7 mouse cellular contexts compared by ENCODE assay signal in genomic region chr4:115827535-115827887, GRCm38 (mm10). TPM values are rescaled to one million over a fixed set of nuclear protein-coding genes. Genes with fewer than 3 reads are reported as not detected.
DNase-seq lines count a peak whose midpoint lies in the region; ATAC-seq lines count a peak whose summit lies in the region.

No protein-coding gene starts in this region.

- peak overlapping the region; percentile 59 for H3K9ac ChIP-seq in neural tube, embryonic 11.5 days (ENCODE audit: low read length)
- peak overlapping the region; percentile 73 for H3K9ac ChIP-seq in embryonic facial prominence, embryonic 15.5 days
- H3K9ac ChIP-seq in limb, embryonic 15.5 days = peak overlapping the region; percentile 81
- H3K9ac ChIP-seq in stomach, embryonic 15.5 days = peak overlapping the region; percentile 60; the same call in 1 of the 2 replicates

- H3K4me2 ChIP-seq in neural tube, embryonic 11.5 days (ENCODE audit: low read depth) = peak overlapping the region; percentile 83
- peak overlapping the region; percentile 73 for H3K4me2 ChIP-seq in embryonic facial prominence, embryonic 15.5 days (replicated peaks)
- peak overlapping the region; percentile 77 for H3K4me2 ChIP-seq in limb, embryonic 15.5 days
- H3K4me2 ChIP-seq in stomach, embryonic 15.5 days = peak overlapping the region; percentile 79

- WGBS in neural tube, embryonic 11.5 days = 12% methylated on average over 4 of the region's 4 CpGs
- 1% methylated on average over 4 of the region's 4 CpGs for WGBS in embryonic facial prominence, embryonic 15.5 days
- WGBS in limb, embryonic 15.5 days = 4% methylated on average over 4 of the region's 4 CpGs
- 4% methylated on average over 4 of the region's 4 CpGs for WGBS in stomach, embryonic 15.5 days

- H3K36me3 ChIP-seq in neural tube, embryonic 11.5 days (ENCODE audit: control insufficient read depth, insufficient read depth, low read length) = no peaks in the 10 kb centered on the region
- H3K36me3 ChIP-seq in embryonic facial prominence, embryonic 15.5 days = peaks cover 15% of the 10 kb centered on the region
- H3K36me3 ChIP-seq in limb, embryonic 15.5 days = peaks cover 15% of the 10 kb centered on the region
- H3K36me3 ChIP-seq in stomach, embryonic 15.5 days = peaks cover 12% of the 10 kb centered on the region

- peak overlapping the region; percentile 60 for H3K4me3 ChIP-seq in neural tube, embryonic 11.5 days (ENCODE audit: low read depth, low read length)
- peak overlapping the region; percentile 87 for H3K4me3 ChIP-seq in embryonic facial prominence, embryonic 15.5 days (replicated peaks)
- peak overlapping the region; percentile 88 for H3K4me3 ChIP-seq in limb, embryonic 15.5 days
- peak overlapping the region; percentile 99 for H3K4me3 ChIP-seq in stomach, embryonic 15.5 days (replicated peaks)

- ATAC-seq in neural tube, embryonic 11.5 days (ENCODE audit: insufficient read depth, low FRiP score, low TSS enrichment) = no peak; the same call in 1 of the 2 replicates
- no peak for ATAC-seq in embryonic facial prominence, embryonic 15.5 days (ENCODE audit: insufficient number of reproducible peaks, low FRiP score, low TSS enrichment, low read depth)
- no peak for ATAC-seq in limb, embryonic 15.5 days (ENCODE audit: insufficient number of reproducible peaks, low FRiP score, low TSS enrichment, low read depth)
- ATAC-seq in stomach, embryonic 15.5 days (ENCODE audit: insufficient read depth, low FRiP score, low read depth) = no peak

- H3K4me1 ChIP-seq in neural tube, embryonic 11.5 days (ENCODE audit: control insufficient read depth, insufficient read depth, low read length) = no peaks in the 10 kb centered on the region; the same call in 1 of the 2 replicates
- H3K4me1 ChIP-seq in embryonic facial prominence, embryonic 15.5 days = peaks cover 19% of the 10 kb centered on the region
- H3K4me1 ChIP-seq in limb, embryonic 15.5 days = peaks cover 16% of the 10 kb centered on the region
- peaks cover 12% of the 10 kb centered on the region; the same call in 1 of the 2 replicates for H3K4me1 ChIP-seq in stomach, embryonic 15.5 days

- H3K27me3 ChIP-seq in neural tube, embryonic 11.5 days (ENCODE audit: control insufficient read depth, insufficient read depth, low read length) = no peaks in the 10 kb centered on the region
- no peaks in the 10 kb centered on the region for H3K27me3 ChIP-seq in embryonic facial prominence, embryonic 15.5 days
- H3K27me3 ChIP-seq in limb, embryonic 15.5 days = no peaks in the 10 kb centered on the region
- H3K27me3 ChIP-seq in stomach, embryonic 15.5 days (replicated peaks) = no peaks in the 10 kb centered on the region

- DNase-seq in neural tube, embryonic 11.5 days (ENCODE audit: low spot score) = no peak
- no peak for DNase-seq in neural tube, embryonic 10.5 days (ENCODE audit: extremely low spot score, low spot score)
- DNase-seq in adrenal gland, adult (ENCODE audit: inconsistent age in 2 of 2, low spot score in 1 of 2) = no peak
- DNase-seq in urinary bladder, postnatal 10 days (ENCODE audit: low spot score) = no peak

- H3K27ac ChIP-seq in neural tube, embryonic 11.5 days (ENCODE audit: low read depth, low read length) = peak overlapping the region; percentile 11; the same call in 1 of the 2 replicates
- H3K27ac ChIP-seq in embryonic facial prominence, embryonic 15.5 days (replicated peaks) = peak overlapping the region; percentile 84
- peak overlapping the region; percentile 85 for H3K27ac ChIP-seq in limb, embryonic 15.5 days
- H3K27ac ChIP-seq in stomach, embryonic 15.5 days = peak overlapping the region; percentile 91

- no peaks in the 10 kb centered on the region for H3K9me3 ChIP-seq in neural tube, embryonic 11.5 days (ENCODE audit: control insufficient read depth, low read length)
- no peaks in the 10 kb centered on the region for H3K9me3 ChIP-seq in embryonic facial prominence, embryonic 15.5 days (replicated peaks)
- H3K9me3 ChIP-seq in limb, embryonic 15.5 days = no peaks in the 10 kb centered on the region
- no peaks in the 10 kb centered on the region for H3K9me3 ChIP-seq in stomach, embryonic 15.5 days

RNA-seq across cellular contexts. Expression of gene Mob3c, which starts 0.4 kb away (rescaled TPM):
- polyA plus RNA-seq in neural tube, embryonic 11.5 days (2014; fragmentation: Nextera tagmentation; extraction: Ambion mirVana) = 3.2 and 4.1 TPM in 2 replicates
- polyA plus RNA-seq in embryonic facial prominence, embryonic 15.5 days (2015; fragmentation: Nextera tagmentation; extraction: Ambion mirVana) = 14.5 and 15.5 TPM in 2 replicates
- 14.0 and 14.1 TPM in 2 replicates for polyA plus RNA-seq in limb, embryonic 15.5 days (2015; fragmentation: Nextera tagmentation; extraction: Ambion mirVana)
- polyA plus RNA-seq in stomach, embryonic 15.5 days (2015; fragmentation: Nextera tagmentation; extraction: Ambion mirVana) = 11.8 and 13.5 TPM in 2 replicates

RNA-seq across cellular contexts. Expression of gene Mknk1, which starts 11.5 kb away (rescaled TPM):
- 21.2 and 25.5 TPM in 2 replicates for polyA plus RNA-seq in neural tube, embryonic 11.5 days (2014; fragmentation: Nextera tagmentation; extraction: Ambion mirVana)
- 33.1 and 33.2 TPM in 2 replicates for polyA plus RNA-seq in embryonic facial prominence, embryonic 15.5 days (2015; fragmentation: Nextera tagmentation; extraction: Ambion mirVana)
- polyA plus RNA-seq in limb, embryonic 15.5 days (2015; fragmentation: Nextera tagmentation; extraction: Ambion mirVana) = 31.8 and 32.7 TPM in 2 replicates
- 43.1 and 58.5 TPM in 2 replicates for polyA plus RNA-seq in stomach, embryonic 15.5 days (2015; fragmentation: Nextera tagmentation; extraction: Ambion mirVana)

RNA-seq across cellular contexts. Expression of gene Atpaf1, which starts 42.9 kb away (rescaled TPM):
- 51.1 and 51.4 TPM in 2 replicates for polyA plus RNA-seq in neural tube, embryonic 11.5 days (2014; fragmentation: Nextera tagmentation; extraction: Ambion mirVana)
- 49.6 and 51.1 TPM in 2 replicates for polyA plus RNA-seq in embryonic facial prominence, embryonic 15.5 days (2015; fragmentation: Nextera tagmentation; extraction: Ambion mirVana)
- polyA plus RNA-seq in limb, embryonic 15.5 days (2015; fragmentation: Nextera tagmentation; extraction: Ambion mirVana) = 44.1 and 50.6 TPM in 2 replicates
- 47.8 and 50.9 TPM in 2 replicates for polyA plus RNA-seq in stomach, embryonic 15.5 days (2015; fragmentation: Nextera tagmentation; extraction: Ambion mirVana)

RNA-seq across cellular contexts. Expression of gene Tex38, which starts 46.7 kb away (rescaled TPM):
- 0.42 TPM in 1 of 2 replicates, not detected in the other for polyA plus RNA-seq in neural tube, embryonic 11.5 days (2014; fragmentation: Nextera tagmentation; extraction: Ambion mirVana)
- polyA plus RNA-seq in embryonic facial prominence, embryonic 15.5 days (2015; fragmentation: Nextera tagmentation; extraction: Ambion mirVana) = 0.35 TPM in 2 replicates
- polyA plus RNA-seq in limb, embryonic 15.5 days (2015; fragmentation: Nextera tagmentation; extraction: Ambion mirVana) = 0.22 and 0.26 TPM in 2 replicates
- 0.40 and 0.45 TPM in 2 replicates for polyA plus RNA-seq in stomach, embryonic 15.5 days (2015; fragmentation: Nextera tagmentation; extraction: Ambion mirVana)

RNA-seq across cellular contexts. Expression of gene Kncn, which starts 56.7 kb away (rescaled TPM):
- not detected in 2 replicates for polyA plus RNA-seq in neural tube, embryonic 11.5 days (2014; fragmentation: Nextera tagmentation; extraction: Ambion mirVana)
- not detected in 2 replicates for polyA plus RNA-seq in embryonic facial prominence, embryonic 15.5 days (2015; fragmentation: Nextera tagmentation; extraction: Ambion mirVana)
- not detected in 2 replicates for polyA plus RNA-seq in limb, embryonic 15.5 days (2015; fragmentation: Nextera tagmentation; extraction: Ambion mirVana)
- polyA plus RNA-seq in stomach, embryonic 15.5 days (2015; fragmentation: Nextera tagmentation; extraction: Ambion mirVana) = not detected in 2 replicates

Comparison
In these comparisons a context has a peak if more than half of its experiments do, and no peak if none do; other contexts are left out.
1. H3K27ac ChIP-seq: peak in every context shown above with its lines; median percentile 91 in stomach, embryonic 15.5 days; 85 in limb, embryonic 15.5 days; 84 in embryonic facial prominence, embryonic 15.5 days; 11 in neural tube, embryonic 11.5 days.